Mouse (Mus musculus): ENCODE measurements around the gene Ercc6l2.

Ercc6l2 gene

GRCm38 (mm10) chr13:63814746-63815681 is at the start of gene Ercc6l2:
Ercc6l2 (plus strand) TSS chr13:63815240.
- peak; percentile 100 for DNase-seq (ENCODE audit: low spot score)

GRCm38 (mm10) chr13:63766065-63766464 is 49.0 kb upstream of the Ercc6l2 start:
- DNase-seq (ENCODE audit: low spot score) = peak; percentile 50

GRCm38 (mm10) chr13:63771009-63771408 is 44.0 kb upstream of the Ercc6l2 start:
- DNase-seq (ENCODE audit: low spot score) = no peak

GRCm38 (mm10) chr13:63778925-63779324 is 36.1 kb upstream of the Ercc6l2 start:
- no peak for DNase-seq (ENCODE audit: low spot score)

GRCm38 (mm10) chr13:63779376-63780291 is 35.4 kb upstream of the Ercc6l2 start:
- DNase-seq (ENCODE audit: low spot score) = no peak

- DNase-seq (ENCODE audit: low spot score) = no peak
Observed at GRCm38 (mm10) chr13:63792234-63792831, 22.7 kb upstream of the Ercc6l2 start.

GRCm38 (mm10) chr13:63793345-63794308 is 21.4 kb upstream of the Ercc6l2 start:
- no peak for DNase-seq (ENCODE audit: low spot score)

GRCm38 (mm10) chr13:63798677-63799076 is 16.4 kb upstream of the Ercc6l2 start:
- DNase-seq (ENCODE audit: low spot score) = no peak

- no peak for DNase-seq (ENCODE audit: low spot score)
Observed at GRCm38 (mm10) chr13:63799940-63800339, 15.1 kb upstream of the Ercc6l2 start.

- no peak for DNase-seq (ENCODE audit: low spot score)
Observed at GRCm38 (mm10) chr13:63801289-63801688, 13.8 kb upstream of the Ercc6l2 start.

GRCm38 (mm10) chr13:63807233-63807632 is 7.8 kb upstream of the Ercc6l2 start:
- DNase-seq (ENCODE audit: low spot score) = no peak

GRCm38 (mm10) chr13:63807979-63808378 is 7.1 kb upstream of the Ercc6l2 start:
- no peak for DNase-seq (ENCODE audit: low spot score)

GRCm38 (mm10) chr13:63811477-63811876 is 3.6 kb upstream of the Ercc6l2 start:
- no peak for DNase-seq (ENCODE audit: low spot score)

GRCm38 (mm10) chr13:63815931-63816330 is 891 bp downstream of the Ercc6l2 start:
- no peak for DNase-seq (ENCODE audit: low spot score)

GRCm38 (mm10) chr13:63845758-63846157 is 30.7 kb downstream of the Ercc6l2 start:
- DNase-seq (ENCODE audit: low spot score) = no peak

- no peak for DNase-seq (ENCODE audit: low spot score)
Observed at GRCm38 (mm10) chr13:63850308-63851011, 35.4 kb downstream of the Ercc6l2 start.

GRCm38 (mm10) chr13:63872585-63873282 is 57.7 kb downstream of the Ercc6l2 start:
- no peak for DNase-seq (ENCODE audit: low spot score)

GRCm38 (mm10) chr13:63877138-63877537 is 62.1 kb downstream of the Ercc6l2 start:
- no peak for DNase-seq (ENCODE audit: low spot score)

GRCm38 (mm10) chr13:63879105-63879863 is 64.2 kb downstream of the Ercc6l2 start:
- DNase-seq (ENCODE audit: low spot score) = no peak

Measured in embryo, embryonic 10.5 days (tissue).